Mouse (Mus musculus): ENCODE measurements around the gene Mthfd1l. TPM values are rescaled to one million over a fixed set of nuclear protein-coding genes. Genes with fewer than 3 reads are reported as not detected.

Gene Mthfd1l
- polyA plus RNA-seq, 1 experiment from 2014 or later, result 11.2 TPM

DNA sequence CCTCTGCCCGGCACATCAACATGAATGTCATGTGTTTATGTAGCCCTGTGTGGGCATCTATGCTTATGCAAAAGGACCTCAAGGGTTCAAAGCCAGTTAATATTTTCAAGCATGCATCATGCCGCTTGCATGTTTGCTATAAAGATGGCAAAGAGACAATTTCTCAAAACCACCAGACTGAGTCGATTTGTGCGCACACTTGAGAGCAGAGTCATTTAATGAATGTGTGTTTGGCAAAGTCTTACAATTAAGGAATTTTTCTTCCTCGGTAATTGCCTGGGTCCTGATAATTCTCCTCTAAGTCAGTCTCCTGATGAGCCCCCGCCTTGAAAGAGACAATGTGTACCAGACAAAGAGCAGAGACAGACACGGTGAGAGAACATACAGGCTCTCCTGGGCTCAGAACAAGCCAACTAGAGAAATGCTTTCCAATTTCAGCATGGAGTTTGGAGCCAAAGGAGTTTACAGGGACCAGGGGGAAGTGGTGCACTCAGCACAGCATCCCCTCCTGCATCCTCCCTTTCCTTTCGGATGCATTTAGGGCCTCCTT lies 186.7 kb downstream of the Mthfd1l start:
- WGBS, result 73% methylated on average over 8 of the region's 8 CpGs
- no peak for ATAC-seq (ENCODE audit: low FRiP score)

GRCm38 (mm10) chr10:4160242-4160785 lies 187.4 kb downstream of the Mthfd1l start:
- Histone ChIP-seq H3K36me3 (replicated peaks) (0 out of 2 replicates have a peak, but pooled peaks cover 2% of the 10 kb centered on the region), H3K27me3 (no peaks in the 10 kb centered on the region), H3K4me2 (no peak overlapping the region), H3K4me1 (peaks cover 5% of the 10 kb centered on the region; the same call in 1 of the 2 replicates), H3K27ac (no peak overlapping the region), H3K9me3 (no peaks in the 10 kb centered on the region), H3K9ac (no peak overlapping the region), H3K4me3 (replicated peaks) (no peak overlapping the region)
- no peak for ATAC-seq (ENCODE audit: low FRiP score)
- 78% methylated on average over 13 of the region's 13 CpGs for WGBS

More for the DNA sequence above, 186.7 kb downstream of the Mthfd1l start:
- Histone ChIP-seq H3K27ac (no peak overlapping the region), H3K4me1 (peaks cover 5% of the 10 kb centered on the region; the same call in 1 of the 2 replicates), H3K9ac (no peak overlapping the region), H3K4me3 (replicated peaks) (no peak overlapping the region), H3K36me3 (replicated peaks) (0 out of 2 replicates have a peak, but pooled peaks cover 2% of the 10 kb centered on the region), H3K27me3 (no peaks in the 10 kb centered on the region), H3K9me3 (no peaks in the 10 kb centered on the region), H3K4me2 (no peak overlapping the region)

- ATAC-seq (ENCODE audit: low FRiP score), result no peak
- Histone ChIP-seq H3K4me3 (replicated peaks) (no peak overlapping the region), H3K27me3 (no peaks in the 10 kb centered on the region), H3K9ac (no peak overlapping the region), H3K36me3 (replicated peaks) (no peaks in the 10 kb centered on the region), H3K27ac (no peak overlapping the region), H3K4me1 (peaks cover 5% of the 10 kb centered on the region; the same call in 1 of the 2 replicates), H3K4me2 (no peak overlapping the region), H3K9me3 (no peaks in the 10 kb centered on the region)
- WGBS, result 71% methylated on average over 2 of the region's 2 CpGs
Measured at GRCm38 (mm10) chr10:4162049-4162448, 189.1 kb downstream of the Mthfd1l start.

- no peak for ATAC-seq (ENCODE audit: low FRiP score)
- H3K27me3 ChIP-seq, result no peaks in the 10 kb centered on the region
- WGBS, result 68% methylated on average over 3 of the region's 3 CpGs
- no peak overlapping the region for H3K4me3 ChIP-seq (replicated peaks)
- H3K9ac ChIP-seq, result no peak overlapping the region
- H3K9me3 ChIP-seq, result no peaks in the 10 kb centered on the region
- no peak overlapping the region for H3K4me2 ChIP-seq
- no peaks in the 10 kb centered on the region for H3K36me3 ChIP-seq (replicated peaks)
- H3K27ac ChIP-seq, result no peak overlapping the region
- peaks cover 5% of the 10 kb centered on the region; the same call in 1 of the 2 replicates for H3K4me1 ChIP-seq
Measured at GRCm38 (mm10) chr10:4162976-4163375, 190.1 kb downstream of the Mthfd1l start.

- WGBS, result 95% methylated on average over 9 of the region's 9 CpGs
- Histone ChIP-seq H3K4me2 (no peak overlapping the region), H3K9me3 (no peaks in the 10 kb centered on the region), H3K27me3 (no peaks in the 10 kb centered on the region), H3K27ac (no peak overlapping the region), H3K9ac (no peak overlapping the region), H3K4me1 (peaks cover 5% of the 10 kb centered on the region; the same call in 1 of the 2 replicates), H3K4me3 (replicated peaks) (no peak overlapping the region), H3K36me3 (replicated peaks) (no peaks in the 10 kb centered on the region)
- no peak for ATAC-seq (ENCODE audit: low FRiP score)
Measured at GRCm38 (mm10) chr10:4164681-4165080, 191.8 kb downstream of the Mthfd1l start.

DNA sequence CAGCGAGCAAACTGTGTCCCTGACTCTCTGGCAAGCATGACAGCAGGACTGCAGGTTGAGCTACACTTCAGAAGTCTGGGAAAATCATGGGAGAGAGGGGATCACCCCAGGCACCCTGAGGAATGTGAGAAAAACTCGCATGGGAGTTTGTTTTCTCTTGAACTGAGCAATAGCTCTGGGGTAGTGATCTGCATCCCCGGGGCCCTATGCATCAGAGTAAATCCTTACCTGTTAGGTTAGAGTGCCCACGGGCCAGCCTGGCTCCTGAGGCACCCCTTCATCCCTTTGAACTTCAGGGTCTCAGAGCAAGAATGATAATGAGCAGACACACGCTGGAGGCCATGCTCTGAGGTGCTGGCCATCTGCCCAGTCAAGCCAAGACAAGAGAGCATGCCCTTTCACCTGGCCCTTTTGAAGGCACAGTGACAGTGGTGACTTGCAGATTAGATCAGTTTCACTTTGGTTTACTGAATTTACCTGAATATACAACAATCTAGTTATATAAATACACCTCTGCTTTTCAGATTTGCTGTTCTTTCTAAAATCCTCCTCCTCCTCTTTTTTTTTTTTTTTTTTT lies 195.4 kb downstream of the Mthfd1l start:
- WGBS, result 57% methylated on average over 5 of the region's 5 CpGs
- Histone ChIP-seq H3K27me3 (no peaks in the 10 kb centered on the region), H3K36me3 (replicated peaks) (no peaks in the 10 kb centered on the region), H3K9ac (no peak overlapping the region), H3K4me2 (no peak overlapping the region), H3K9me3 (no peaks in the 10 kb centered on the region), H3K4me3 (replicated peaks) (no peak overlapping the region), H3K27ac (no peak overlapping the region), H3K4me1 (no peaks in the 10 kb centered on the region)
- ATAC-seq (ENCODE audit: low FRiP score), result no peak

GRCm38 (mm10) chr10:4174229-4174628 lies 201.3 kb downstream of the Mthfd1l start:
- 72% methylated on average over 5 of the region's 5 CpGs for WGBS
- Histone ChIP-seq H3K36me3 (replicated peaks) (no peaks in the 10 kb centered on the region), H3K27ac (no peak overlapping the region), H3K27me3 (no peaks in the 10 kb centered on the region), H3K4me1 (no peaks in the 10 kb centered on the region), H3K9ac (no peak overlapping the region), H3K4me2 (no peak overlapping the region), H3K4me3 (replicated peaks) (no peak overlapping the region), H3K9me3 (no peaks in the 10 kb centered on the region; the same call in 1 of the 2 replicates)
- ATAC-seq (ENCODE audit: low FRiP score), result no peak

DNA sequence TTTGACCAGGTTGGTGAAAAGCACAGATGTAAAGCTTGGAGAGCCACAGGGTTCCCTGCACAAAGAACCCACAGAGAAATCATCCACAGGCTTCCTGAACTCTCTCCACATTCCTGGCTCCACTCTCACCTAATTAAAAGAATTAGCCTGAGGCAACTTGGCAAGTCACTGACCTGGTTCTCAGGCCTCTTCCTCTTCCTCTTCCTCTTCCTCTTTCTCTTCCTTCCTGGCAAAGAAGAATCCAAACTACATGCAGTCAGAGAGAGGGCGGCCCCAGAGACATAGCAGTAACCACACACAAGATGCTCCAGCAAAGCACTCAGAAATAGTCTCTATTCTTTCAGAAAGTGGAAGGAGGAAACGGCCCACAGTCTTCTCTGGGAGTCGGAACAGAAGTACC lies 201.8 kb downstream of the Mthfd1l start:
- Histone ChIP-seq H3K4me1 (no peaks in the 10 kb centered on the region), H3K4me3 (replicated peaks) (no peak overlapping the region), H3K4me2 (no peak overlapping the region), H3K27me3 (no peaks in the 10 kb centered on the region), H3K9me3 (no peaks in the 10 kb centered on the region; the same call in 1 of the 2 replicates), H3K27ac (no peak overlapping the region), H3K36me3 (replicated peaks) (no peaks in the 10 kb centered on the region), H3K9ac (no peak overlapping the region)
- WGBS, result 86% methylated on average over 3 of the region's 3 CpGs
- ATAC-seq (ENCODE audit: low FRiP score), result no peak

- no peak for ATAC-seq (ENCODE audit: low FRiP score)
Measured at GRCm38 (mm10) chr10:4177285-4177684, 204.4 kb downstream of the Mthfd1l start.

DNA sequence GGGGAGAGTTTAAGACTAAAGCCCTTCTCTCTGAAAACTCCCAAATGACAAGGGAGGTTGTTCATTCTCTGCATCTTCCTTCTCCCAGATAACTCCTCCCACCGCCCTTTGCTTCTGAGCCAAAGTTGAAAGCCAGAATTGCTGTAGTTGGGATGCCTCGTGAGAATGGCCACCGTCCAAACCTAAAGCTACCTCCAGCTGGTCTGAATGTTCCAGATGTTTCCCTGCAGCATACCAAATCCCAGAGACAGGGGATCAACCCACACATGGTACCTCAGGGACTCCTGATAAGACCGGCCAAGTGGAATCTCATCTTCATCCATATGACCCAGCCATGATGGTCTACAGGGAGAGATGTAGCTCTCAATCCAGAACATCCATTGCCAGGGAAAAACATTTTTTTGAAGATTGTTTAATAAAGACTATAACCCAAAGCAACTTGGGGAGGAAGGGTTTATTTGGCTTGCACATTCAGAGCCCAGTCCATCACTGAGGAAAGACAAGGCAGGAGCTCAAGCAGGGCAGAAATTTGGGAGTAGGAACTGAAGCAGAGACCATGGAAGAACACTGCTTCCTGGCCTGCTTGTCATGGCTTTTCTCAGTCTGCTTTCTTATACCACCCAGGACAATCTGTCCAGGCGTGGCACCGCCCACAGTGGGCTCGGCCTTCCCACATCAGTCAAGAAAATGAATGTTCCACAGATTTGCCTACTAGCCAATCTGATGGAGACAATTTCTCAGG lies 206.3 kb downstream of the Mthfd1l start:
- H3K4me1 ChIP-seq, result no peaks in the 10 kb centered on the region
- H3K36me3 ChIP-seq (replicated peaks), result no peaks in the 10 kb centered on the region
- ATAC-seq (ENCODE audit: low FRiP score), result no peak
- H3K27me3 ChIP-seq, result no peaks in the 10 kb centered on the region
- H3K27ac ChIP-seq, result no peak overlapping the region
- no peaks in the 10 kb centered on the region; the same call in 1 of the 2 replicates for H3K9me3 ChIP-seq
- WGBS, result 89% methylated on average over 7 of the region's 7 CpGs
- H3K4me2 ChIP-seq, result no peak overlapping the region
- no peak overlapping the region for H3K4me3 ChIP-seq (replicated peaks)
- no peak overlapping the region for H3K9ac ChIP-seq

More at GRCm38 (mm10) chr10:4177285-4177684, 204.4 kb downstream of the Mthfd1l start:
- Histone ChIP-seq H3K36me3 (replicated peaks) (no peaks in the 10 kb centered on the region), H3K27ac (no peak overlapping the region), H3K9ac (no peak overlapping the region), H3K4me3 (replicated peaks) (no peak overlapping the region), H3K4me1 (no peaks in the 10 kb centered on the region), H3K4me2 (no peak overlapping the region), H3K27me3 (no peaks in the 10 kb centered on the region), H3K9me3 (no peaks in the 10 kb centered on the region; the same call in 1 of the 2 replicates)
- 91% methylated on average over 4 of the region's 4 CpGs for WGBS

DNA sequence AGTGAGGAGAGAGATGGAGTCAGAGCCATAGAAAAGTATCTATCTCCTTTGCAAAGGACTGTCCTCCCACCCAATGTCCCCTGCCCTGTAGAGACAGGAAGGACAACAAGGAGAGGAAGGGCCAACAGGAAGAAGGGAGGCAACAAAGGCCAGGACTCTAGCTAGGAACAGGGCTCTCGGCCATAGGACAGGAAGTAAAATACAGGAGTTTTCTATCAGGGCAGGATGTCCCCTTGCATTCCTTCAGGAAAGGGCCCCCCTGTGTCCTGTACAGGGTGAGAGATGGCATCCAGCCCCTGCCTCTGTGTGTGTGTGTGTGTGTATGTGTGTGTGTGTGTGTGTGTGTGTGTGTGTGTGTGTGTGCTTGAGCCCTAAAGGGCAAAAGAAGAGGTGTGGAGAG lies 209.0 kb downstream of the Mthfd1l start:
- H3K4me1 ChIP-seq, result no peaks in the 10 kb centered on the region
- no peak overlapping the region for H3K9ac ChIP-seq
- no peak overlapping the region for H3K4me2 ChIP-seq
- 92% methylated on average over 1 of the region's 1 CpGs for WGBS
- H3K27me3 ChIP-seq, result no peaks in the 10 kb centered on the region
- no peak overlapping the region for H3K4me3 ChIP-seq (replicated peaks)
- H3K36me3 ChIP-seq (replicated peaks), result no peaks in the 10 kb centered on the region
- ATAC-seq (ENCODE audit: low FRiP score), result no peak
- no peak overlapping the region for H3K27ac ChIP-seq
- no peaks in the 10 kb centered on the region for H3K9me3 ChIP-seq

GRCm38 (mm10) chr10:4182406-4182805 lies 209.5 kb downstream of the Mthfd1l start:
- Histone ChIP-seq H3K27ac (no peak overlapping the region), H3K9me3 (no peaks in the 10 kb centered on the region), H3K4me2 (no peak overlapping the region), H3K27me3 (no peaks in the 10 kb centered on the region), H3K36me3 (replicated peaks) (no peaks in the 10 kb centered on the region), H3K4me1 (no peaks in the 10 kb centered on the region), H3K9ac (no peak overlapping the region), H3K4me3 (replicated peaks) (no peak overlapping the region)
- WGBS, result 70% methylated on average over 2 of the region's 2 CpGs
- ATAC-seq (ENCODE audit: low FRiP score), result no peak
